Mouse (Mus musculus) lung, adult 2 months (tissue): ENCODE measurements at regions not wholly inside any gene's neighbourhood (a gene's known extent, or its start where the extent isn't known, plus 50 kb on each side); places are given as distances from the start of the nearest gene placed in this dataset.

Experiments
- DNase-seq: peaks from one replicate; pipeline ENCODE4 v3.0.0; 2022
- H3K4me1 ChIP-seq: fragments of 200-500 bp; 2 replicates; pipeline ENCODE4 v1.6.1; 2011; ENCODE audit warnings: low read length; ENCODE audit not compliant: control insufficient read depth, insufficient read depth
- H3K4me3 ChIP-seq: fragments of 200-500 bp; replicated peaks from 2 replicates; pipeline ENCODE3; 2011; ENCODE audit warnings: low read depth, mild to moderate bottlenecking, control low read depth, low read length; ENCODE audit errors: extremely low read depth
- CTCF ChIP-seq: fragments of 200-500 bp; IDR thresholded peaks from 2 replicates; pipeline ENCODE4 v1.5.1; 2011; ENCODE audit warnings: mild to moderate bottlenecking, low read length, control low read depth; ENCODE audit not compliant: insufficient read depth
- POLR2A ChIP-seq: fragments of 200-500 bp; IDR thresholded peaks from 2 replicates; pipeline ENCODE4 v1.6.1; 2011; ENCODE audit warnings: low read depth, mild to moderate bottlenecking, control low read depth, low read length, borderline replicate concordance; ENCODE audit errors: extremely low read depth
- WGBS: fragments of 180-500 bp; shearing (Covaris S2); methylation state at CpG from one replicate; pipeline ENCODE4 v1.1.7; 2018; 5-methylcytosine and 5-hydroxymethylcytosine counted together

GRCm38 (mm10) chr14:24843626-24844025 lies 356.7 kb downstream of the Rps24 start:
- TF ChIP-seq CTCF (no peak), POLR2A (no peak)
- Histone ChIP-seq H3K4me1 (no peaks in the 10 kb centered on the region), H3K4me3 (no peak overlapping the region)
- 72% methylated on average over 4 of the region's 4 CpGs for WGBS
- no peak for DNase-seq

- DNase-seq, result no peak
- no peaks in the 10 kb centered on the region for H3K4me1 ChIP-seq
- H3K4me3 ChIP-seq, result no peak overlapping the region
- TF ChIP-seq POLR2A (no peak), CTCF (no peak)
- 71% methylated on average over 1 of the region's 1 CpGs for WGBS
Observed at GRCm38 (mm10) chr14:24850491-24850890, 363.6 kb downstream of the Rps24 start.

- no peak overlapping the region for H3K4me3 ChIP-seq
- no peaks in the 10 kb centered on the region for H3K4me1 ChIP-seq
- DNase-seq, result no peak
- WGBS, result 61% methylated on average over 4 of the region's 4 CpGs
- TF ChIP-seq POLR2A (no peak), CTCF (no peak)
Observed at GRCm38 (mm10) chr14:24854459-24854858, 367.5 kb downstream of the Rps24 start.

GRCm38 (mm10) chr14:24862171-24862570 lies 375.2 kb downstream of the Rps24 start:
- 64% methylated on average over 8 of the region's 8 CpGs for WGBS

GRCm38 (mm10) chr14:24862661-24863060 lies 375.7 kb downstream of the Rps24 start:
- 61% methylated on average over 6 of the region's 7 CpGs for WGBS

More at GRCm38 (mm10) chr14:24862171-24862570, 375.2 kb downstream of the Rps24 start:
- Histone ChIP-seq H3K4me3 (no peak overlapping the region), H3K4me1 (no peaks in the 10 kb centered on the region)
- TF ChIP-seq POLR2A (no peak), CTCF (no peak)
- DNase-seq, result no peak

GRCm38 (mm10) chr14:24863116-24863515 lies 376.2 kb downstream of the Rps24 start:
- no peak for TF ChIP-seq POLR2A
- no peak for TF ChIP-seq CTCF
- H3K4me3 ChIP-seq, result no peak overlapping the region
- no peaks in the 10 kb centered on the region for H3K4me1 ChIP-seq
- no peak for DNase-seq
- 64% methylated on average over 8 of the region's 8 CpGs for WGBS

More at GRCm38 (mm10) chr14:24862661-24863060, 375.7 kb downstream of the Rps24 start:
- TF ChIP-seq POLR2A, result no peak
- no peak for TF ChIP-seq CTCF
- DNase-seq, result no peak
- Histone ChIP-seq H3K4me1 (no peaks in the 10 kb centered on the region), H3K4me3 (no peak overlapping the region)

- Histone ChIP-seq H3K4me3 (no peak overlapping the region), H3K4me1 (no peaks in the 10 kb centered on the region)
- DNase-seq, result no peak
- TF ChIP-seq POLR2A (no peak), CTCF (no peak)
- 59% methylated on average over 6 of the region's 6 CpGs for WGBS
Observed at GRCm38 (mm10) chr14:24865579-24866230, 378.8 kb downstream of the Rps24 start.

- Histone ChIP-seq H3K4me1 (no peaks in the 10 kb centered on the region), H3K4me3 (no peak overlapping the region)
- 82% methylated on average over 6 of the region's 6 CpGs for WGBS
- DNase-seq, result no peak
- TF ChIP-seq CTCF (no peak), POLR2A (no peak)
Observed at GRCm38 (mm10) chr14:24867816-24868215, 380.9 kb downstream of the Rps24 start.

GRCm38 (mm10) chr14:24868756-24869155 lies 381.8 kb downstream of the Rps24 start:
- no peak for DNase-seq
- WGBS, result 76% methylated on average over 6 of the region's 6 CpGs
- H3K4me1 ChIP-seq, result no peaks in the 10 kb centered on the region
- H3K4me3 ChIP-seq, result no peak overlapping the region
- TF ChIP-seq POLR2A (no peak), CTCF (no peak)

GRCm38 (mm10) chr14:24870246-24870645 lies 383.3 kb downstream of the Rps24 start:
- TF ChIP-seq POLR2A (no peak), CTCF (no peak)
- Histone ChIP-seq H3K4me3 (no peak overlapping the region), H3K4me1 (no peaks in the 10 kb centered on the region)
- 84% methylated on average over 3 of the region's 3 CpGs for WGBS
- DNase-seq, result no peak

- Histone ChIP-seq H3K4me1 (no peaks in the 10 kb centered on the region), H3K4me3 (no peak overlapping the region)
- TF ChIP-seq CTCF (no peak), POLR2A (no peak)
- WGBS, result 52% methylated on average over 10 of the region's 10 CpGs
- DNase-seq, result no peak
Observed at GRCm38 (mm10) chr14:24871392-24871998, 384.6 kb downstream of the Rps24 start.
